Mouse (Mus musculus): ENCODE results near the gene Tab1. TPM values are rescaled to one million over a fixed set of nuclear protein-coding genes. Genes with fewer than 3 reads are reported as not detected.

The Tab1 gene
- polyA plus RNA-seq, 1 experiment from 2014 or later: 12.2 TPM

GRCm38 (mm10) chr15:80100196-80100595 lies 32.7 kb upstream of the Tab1 start:
- 75% methylated on average over 3 of the region's 3 CpGs for WGBS (ENCODE audit: insufficient replicate concordance)
- no peak overlapping the region for H3K27ac ChIP-seq (ENCODE audit: low read length)
- ATAC-seq (ENCODE audit: low read depth): no peak

GRCm38 (mm10) chr15:80100871-80101270 lies 32.1 kb upstream of the Tab1 start:
- no peaks in the 10 kb centered on the region for H3K27me3 ChIP-seq (ENCODE audit: control insufficient read depth, insufficient read depth, low read depth, low read length)
- H3K9ac ChIP-seq (ENCODE audit: low read depth, low read length): no peak overlapping the region
- no peaks in the 10 kb centered on the region for H3K36me3 ChIP-seq (ENCODE audit: control insufficient read depth, insufficient read depth)
- WGBS (ENCODE audit: insufficient replicate concordance): 55% methylated on average over 10 of the region's 10 CpGs
- no peak overlapping the region for H3K4me3 ChIP-seq (ENCODE audit: low read depth, low read length)
- no peak overlapping the region for H3K4me2 ChIP-seq (ENCODE audit: low read depth, low read length)
- no peak for ATAC-seq (ENCODE audit: low read depth)
- no peak overlapping the region for H3K27ac ChIP-seq (ENCODE audit: low read length)
- H3K9me3 ChIP-seq (replicated peaks; ENCODE audit: control insufficient read depth, low read length): no peaks in the 10 kb centered on the region
- H3K4me1 ChIP-seq (ENCODE audit: control insufficient read depth, low read depth, low read length): peaks cover 54% of the 10 kb centered on the region

More at GRCm38 (mm10) chr15:80100196-80100595, 32.7 kb upstream of the Tab1 start:
- Histone ChIP-seq H3K27me3 (ENCODE audit: control insufficient read depth, insufficient read depth, low read depth, low read length) (no peaks in the 10 kb centered on the region), H3K9ac (ENCODE audit: low read depth, low read length) (no peak overlapping the region), H3K4me1 (ENCODE audit: control insufficient read depth, low read depth, low read length) (peaks cover 50% of the 10 kb centered on the region), H3K4me3 (ENCODE audit: low read depth, low read length) (no peak overlapping the region), H3K9me3 (replicated peaks; ENCODE audit: control insufficient read depth, low read length) (no peaks in the 10 kb centered on the region), H3K36me3 (ENCODE audit: control insufficient read depth, insufficient read depth) (no peaks in the 10 kb centered on the region), H3K4me2 (ENCODE audit: low read depth, low read length) (no peak overlapping the region)

DNA sequence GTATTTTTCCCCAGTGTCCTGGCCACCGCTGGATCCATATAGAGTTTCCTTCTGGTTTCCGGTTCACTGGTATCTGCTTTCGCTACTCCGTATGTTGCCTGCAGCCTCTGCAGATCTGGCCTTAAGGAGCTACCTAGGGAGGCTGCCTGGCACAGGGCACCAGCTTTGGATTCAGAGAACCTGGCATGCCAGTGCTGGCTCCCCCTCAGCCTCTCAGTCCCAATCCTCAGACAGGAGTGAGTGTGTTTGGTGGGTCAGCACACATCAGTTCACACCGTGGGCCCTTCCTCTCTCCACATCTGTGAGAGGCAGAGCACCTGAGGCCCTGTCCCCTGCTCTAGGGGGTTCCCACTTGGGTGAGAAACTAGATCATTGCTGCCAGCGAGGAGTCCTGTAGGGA lies 31.4 kb upstream of the Tab1 start:
- peaks cover 48% of the 10 kb centered on the region for H3K4me1 ChIP-seq (ENCODE audit: control insufficient read depth, low read depth, low read length)
- H3K36me3 ChIP-seq (ENCODE audit: control insufficient read depth, insufficient read depth): no peaks in the 10 kb centered on the region
- H3K9ac ChIP-seq (ENCODE audit: low read depth, low read length): no peak overlapping the region
- H3K4me2 ChIP-seq (ENCODE audit: low read depth, low read length): no peak overlapping the region
- H3K4me3 ChIP-seq (ENCODE audit: low read depth, low read length): no peak overlapping the region
- no peak for ATAC-seq (ENCODE audit: low read depth)
- H3K9me3 ChIP-seq (replicated peaks; ENCODE audit: control insufficient read depth, low read length): no peaks in the 10 kb centered on the region
- no peak overlapping the region for H3K27ac ChIP-seq (ENCODE audit: low read length)
- no peaks in the 10 kb centered on the region for H3K27me3 ChIP-seq (ENCODE audit: control insufficient read depth, insufficient read depth, low read depth, low read length)
- WGBS (ENCODE audit: insufficient replicate concordance): 80% methylated on average over 6 of the region's 6 CpGs

GRCm38 (mm10) chr15:80102495-80102894 lies 30.4 kb upstream of the Tab1 start:
- Histone ChIP-seq H3K36me3 (ENCODE audit: control insufficient read depth, insufficient read depth) (no peaks in the 10 kb centered on the region), H3K27ac (ENCODE audit: low read length) (no peak overlapping the region), H3K9me3 (replicated peaks; ENCODE audit: control insufficient read depth, low read length) (no peaks in the 10 kb centered on the region), H3K4me1 (ENCODE audit: control insufficient read depth, low read depth, low read length) (peaks cover 38% of the 10 kb centered on the region), H3K4me3 (ENCODE audit: low read depth, low read length) (no peak overlapping the region), H3K27me3 (ENCODE audit: control insufficient read depth, insufficient read depth, low read depth, low read length) (no peaks in the 10 kb centered on the region), H3K9ac (ENCODE audit: low read depth, low read length) (no peak overlapping the region), H3K4me2 (ENCODE audit: low read depth, low read length) (no peak overlapping the region)
- ATAC-seq (ENCODE audit: low read depth): no peak
- 64% methylated on average over 6 of the region's 6 CpGs for WGBS (ENCODE audit: insufficient replicate concordance)

GRCm38 (mm10) chr15:80105490-80106410 lies 27.2 kb upstream of the Tab1 start:
- Histone ChIP-seq H3K9me3 (replicated peaks; ENCODE audit: control insufficient read depth, low read length) (no peaks in the 10 kb centered on the region), H3K4me2 (ENCODE audit: low read depth, low read length) (0 out of 2 replicates have a peak overlapping the region, but pooled peaks have one; percentile 13), H3K4me3 (ENCODE audit: low read depth, low read length) (no peak overlapping the region), H3K4me1 (ENCODE audit: control insufficient read depth, low read depth, low read length) (peaks cover 14% of the 10 kb centered on the region), H3K36me3 (ENCODE audit: control insufficient read depth, insufficient read depth) (no peaks in the 10 kb centered on the region), H3K27me3 (ENCODE audit: control insufficient read depth, insufficient read depth, low read depth, low read length) (no peaks in the 10 kb centered on the region), H3K27ac (ENCODE audit: low read length) (peak overlapping the region; percentile 69), H3K9ac (ENCODE audit: low read depth, low read length) (peak overlapping the region; percentile 41; the same call in 1 of the 2 replicates)
- peak; percentile 39; the same call in 1 of the 2 replicates for ATAC-seq (ENCODE audit: low read depth)
- 46% methylated on average over 12 of the region's 12 CpGs for WGBS (ENCODE audit: insufficient replicate concordance)

GRCm38 (mm10) chr15:80107143-80107542 lies 25.8 kb upstream of the Tab1 start:
- no peaks in the 10 kb centered on the region for H3K27me3 ChIP-seq (ENCODE audit: control insufficient read depth, insufficient read depth, low read depth, low read length)
- no peak overlapping the region for H3K4me2 ChIP-seq (ENCODE audit: low read depth, low read length)
- ATAC-seq (ENCODE audit: low read depth): no peak
- H3K9ac ChIP-seq (ENCODE audit: low read depth, low read length): no peak overlapping the region
- H3K4me3 ChIP-seq (ENCODE audit: low read depth, low read length): no peak overlapping the region
- no peaks in the 10 kb centered on the region for H3K9me3 ChIP-seq (replicated peaks; ENCODE audit: control insufficient read depth, low read length)
- peaks cover 14% of the 10 kb centered on the region for H3K4me1 ChIP-seq (ENCODE audit: control insufficient read depth, low read depth, low read length)
- 88% methylated on average over 8 of the region's 8 CpGs for WGBS (ENCODE audit: insufficient replicate concordance)
- no peak overlapping the region for H3K27ac ChIP-seq (ENCODE audit: low read length)
- no peaks in the 10 kb centered on the region for H3K36me3 ChIP-seq (ENCODE audit: control insufficient read depth, insufficient read depth)

- Histone ChIP-seq H3K27ac (ENCODE audit: low read length) (no peak overlapping the region), H3K4me2 (ENCODE audit: low read depth, low read length) (no peak overlapping the region), H3K4me1 (ENCODE audit: control insufficient read depth, low read depth, low read length) (peaks cover 14% of the 10 kb centered on the region), H3K4me3 (ENCODE audit: low read depth, low read length) (no peak overlapping the region), H3K9ac (ENCODE audit: low read depth, low read length) (no peak overlapping the region), H3K36me3 (ENCODE audit: control insufficient read depth, insufficient read depth) (no peaks in the 10 kb centered on the region), H3K9me3 (replicated peaks; ENCODE audit: control insufficient read depth, low read length) (no peaks in the 10 kb centered on the region), H3K27me3 (ENCODE audit: control insufficient read depth, insufficient read depth, low read depth, low read length) (no peaks in the 10 kb centered on the region)
- 67% methylated on average over 3 of the region's 3 CpGs for WGBS (ENCODE audit: insufficient replicate concordance)
- ATAC-seq (ENCODE audit: low read depth): no peak
Observed at GRCm38 (mm10) chr15:80107575-80107974, 25.4 kb upstream of the Tab1 start.

DNA sequence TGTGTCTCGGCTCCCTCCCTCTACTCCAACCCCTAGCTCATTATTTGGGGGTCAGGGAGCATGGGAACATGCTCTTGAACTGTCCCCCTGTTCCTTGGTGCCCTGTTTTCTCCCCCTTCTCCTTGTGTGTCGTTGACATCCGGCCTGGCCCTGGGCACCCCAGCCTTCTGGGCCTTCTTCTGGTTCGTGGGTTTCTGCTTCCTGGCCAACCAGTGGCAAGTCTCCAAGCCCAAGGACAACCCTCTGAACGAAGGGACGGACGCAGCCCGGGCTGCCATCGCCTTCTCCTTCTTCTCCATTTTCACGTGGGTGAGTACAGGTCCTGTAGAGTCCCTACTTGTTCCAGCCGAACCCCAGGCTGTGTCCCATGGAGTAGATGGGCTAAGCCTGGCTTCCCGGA lies 21.5 kb upstream of the Tab1 start:
- 61% methylated on average over 12 of the region's 12 CpGs for WGBS (ENCODE audit: insufficient replicate concordance)
- Histone ChIP-seq H3K36me3 (ENCODE audit: control insufficient read depth, insufficient read depth) (no peaks in the 10 kb centered on the region), H3K4me3 (ENCODE audit: low read depth, low read length) (no peak overlapping the region), H3K9me3 (replicated peaks; ENCODE audit: control insufficient read depth, low read length) (no peaks in the 10 kb centered on the region), H3K27me3 (ENCODE audit: control insufficient read depth, insufficient read depth, low read depth, low read length) (no peaks in the 10 kb centered on the region), H3K4me2 (ENCODE audit: low read depth, low read length) (no peak overlapping the region), H3K27ac (ENCODE audit: low read length) (no peak overlapping the region), H3K9ac (ENCODE audit: low read depth, low read length) (no peak overlapping the region), H3K4me1 (ENCODE audit: control insufficient read depth, low read depth, low read length) (peaks cover 3% of the 10 kb centered on the region)
- no peak for ATAC-seq (ENCODE audit: low read depth)

DNA sequence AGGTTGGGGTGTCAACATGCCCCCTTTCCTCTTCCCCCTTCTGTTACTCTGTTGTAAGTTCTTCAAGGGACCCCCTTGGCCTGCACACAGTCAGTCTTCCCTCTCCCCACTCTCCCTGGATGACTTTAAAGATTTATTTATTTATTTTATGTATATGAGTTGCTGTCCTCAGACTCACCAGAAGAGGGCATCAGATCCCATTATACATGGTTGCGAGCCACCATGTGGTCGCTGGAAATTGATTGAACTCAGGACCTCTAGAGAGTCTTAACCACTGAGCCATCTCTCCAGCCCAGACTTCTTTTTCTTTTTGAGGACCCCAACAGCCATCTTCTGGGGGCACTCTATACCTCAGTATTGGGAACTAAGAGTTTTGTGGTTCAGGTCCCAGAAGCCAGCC lies 20.4 kb upstream of the Tab1 start:
- Histone ChIP-seq H3K4me2 (ENCODE audit: low read depth, low read length) (no peak overlapping the region), H3K4me1 (ENCODE audit: control insufficient read depth, low read depth, low read length) (peaks cover 3% of the 10 kb centered on the region), H3K9ac (ENCODE audit: low read depth, low read length) (no peak overlapping the region), H3K4me3 (ENCODE audit: low read depth, low read length) (no peak overlapping the region), H3K27ac (ENCODE audit: low read length) (no peak overlapping the region), H3K36me3 (ENCODE audit: control insufficient read depth, insufficient read depth) (no peaks in the 10 kb centered on the region), H3K27me3 (ENCODE audit: control insufficient read depth, insufficient read depth, low read depth, low read length) (no peaks in the 10 kb centered on the region), H3K9me3 (replicated peaks; ENCODE audit: control insufficient read depth, low read length) (no peaks in the 10 kb centered on the region)
- WGBS (ENCODE audit: insufficient replicate concordance): 52% methylated on average over 2 of the region's 2 CpGs
- no peak for ATAC-seq (ENCODE audit: low read depth)

All from liver, embryonic 16.5 days (tissue).